Mouse (Mus musculus): ENCODE results near the gene Pepd. TPM values are rescaled to one million over a fixed set of nuclear protein-coding genes. Genes with fewer than 3 reads are reported as not detected.

Gene Pepd
- polyA plus RNA-seq, 1 experiment from 2014 or later = 46.9 TPM

DNA sequence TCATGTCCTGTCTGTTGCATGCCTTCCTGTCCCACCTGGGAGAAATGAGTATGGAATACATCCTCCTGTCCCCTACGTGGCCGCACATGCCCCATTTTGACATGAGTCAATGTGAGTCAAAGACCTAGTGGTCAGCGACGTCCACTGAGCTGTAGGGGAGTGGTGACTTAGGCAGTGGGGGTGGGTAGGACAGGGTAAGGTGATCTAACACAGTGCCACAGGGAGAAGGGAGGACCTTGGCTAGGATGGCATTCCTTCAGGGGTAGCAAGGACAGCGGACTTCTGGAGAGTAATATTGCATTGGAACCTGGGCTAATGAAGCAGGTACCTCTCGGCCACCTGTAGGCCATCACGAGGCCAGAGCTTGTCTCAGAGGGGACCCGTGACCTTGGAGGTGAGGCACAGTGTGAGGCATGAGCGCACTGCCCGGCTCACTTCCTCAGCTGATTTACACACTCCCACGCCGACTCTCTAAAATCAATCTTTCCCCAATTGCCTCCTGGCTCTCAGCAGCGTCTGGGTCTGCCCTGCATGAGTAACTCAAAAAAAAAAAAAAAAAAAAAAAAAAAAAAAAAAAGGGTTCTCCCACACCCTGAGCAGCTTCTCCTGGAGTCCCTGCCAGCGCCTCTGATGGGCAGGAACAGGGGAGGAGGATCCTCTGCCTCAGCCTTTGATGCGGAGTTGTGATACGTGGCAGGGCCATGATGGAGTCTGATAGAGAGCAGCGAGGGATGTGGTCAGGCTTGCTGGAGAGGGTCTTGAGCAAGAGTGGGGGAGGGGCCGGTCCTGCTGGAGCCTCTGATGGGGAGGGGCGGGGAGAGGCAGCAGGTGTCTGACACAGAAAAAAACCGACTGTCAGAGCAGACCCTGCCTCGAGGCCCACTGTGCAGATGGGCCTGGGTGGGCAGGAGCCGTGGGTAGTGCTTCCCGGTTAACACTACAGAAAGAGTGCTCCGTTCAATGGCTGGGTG, 1.8 kb upstream of the Pepd start:
- Histone ChIP-seq H3K9ac (no peak overlapping the region), H3K36me3 (no peaks in the 10 kb centered on the region), H3K4me1 (replicated peaks) (peaks cover 12% of the 10 kb centered on the region), H3K4me2 (no peak overlapping the region), H3K4me3 (no peak overlapping the region), H3K27ac (ENCODE audit: poor library complexity, severe bottlenecking) (no peak overlapping the region), H3K9me3 (replicated peaks) (no peaks in the 10 kb centered on the region), H3K27me3 (replicated peaks) (peaks cover 5% of the 10 kb centered on the region; the same call in 1 of the 2 replicates)
- WGBS = 33% methylated on average over 24 of the region's 24 CpGs
- ATAC-seq (ENCODE audit: insufficient number of reproducible peaks, low FRiP score) = no peak

DNA sequence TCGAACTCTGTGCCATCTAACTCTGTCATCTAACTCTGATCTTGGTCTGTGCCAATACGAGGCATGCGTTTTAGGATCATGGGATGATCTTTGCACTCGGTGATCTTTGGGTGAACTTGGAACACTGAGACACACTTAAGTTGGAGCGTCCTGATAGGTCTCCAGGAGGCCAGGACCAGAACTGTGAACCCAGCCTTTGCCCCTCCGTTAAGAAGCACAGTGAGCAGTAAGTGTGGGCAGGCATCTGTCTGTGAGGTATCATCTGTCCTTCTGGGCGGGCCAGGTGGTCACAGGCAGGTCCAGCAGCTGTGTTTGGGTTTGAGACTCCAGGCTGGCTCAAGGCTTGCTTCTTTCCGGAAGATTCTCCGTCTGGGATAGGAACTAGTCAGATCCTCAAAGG, 1.8 kb downstream of the Pepd start:
- H3K27me3 ChIP-seq (replicated peaks) = peaks cover 5% of the 10 kb centered on the region; the same call in 1 of the 2 replicates
- H3K4me2 ChIP-seq = no peak overlapping the region
- H3K4me3 ChIP-seq = no peak overlapping the region
- H3K36me3 ChIP-seq = no peaks in the 10 kb centered on the region
- H3K9me3 ChIP-seq (replicated peaks) = no peaks in the 10 kb centered on the region
- WGBS = 90% methylated on average over 9 of the region's 9 CpGs
- peaks cover 12% of the 10 kb centered on the region for H3K4me1 ChIP-seq (replicated peaks)
- no peak overlapping the region for H3K27ac ChIP-seq (ENCODE audit: poor library complexity, severe bottlenecking)
- H3K9ac ChIP-seq = no peak overlapping the region
- ATAC-seq (ENCODE audit: insufficient number of reproducible peaks, low FRiP score) = no peak

DNA sequence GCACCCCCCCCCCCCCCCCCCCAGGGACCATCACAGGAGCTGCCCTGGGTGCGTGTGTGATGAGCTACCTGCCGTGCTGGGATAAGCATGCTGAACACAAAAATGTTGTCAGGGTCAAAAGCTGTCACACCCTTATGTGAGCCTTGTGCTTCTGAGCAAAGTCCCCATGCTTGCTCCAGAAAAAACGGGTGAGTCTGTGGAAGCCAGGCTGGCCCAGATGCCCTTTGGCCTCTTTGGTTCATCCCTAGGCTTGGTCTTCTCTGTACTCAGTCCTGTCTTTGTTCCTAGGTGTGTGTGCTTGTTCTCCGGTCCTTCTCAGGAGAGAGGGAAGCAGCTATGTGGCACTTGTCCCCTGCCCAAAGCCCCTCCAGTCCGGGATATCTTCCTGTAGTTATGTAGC, 3.4 kb downstream of the Pepd start:
- Histone ChIP-seq H3K36me3 (no peaks in the 10 kb centered on the region; the same call in 1 of the 2 replicates), H3K27ac (ENCODE audit: poor library complexity, severe bottlenecking) (no peak overlapping the region), H3K4me3 (no peak overlapping the region), H3K9me3 (replicated peaks) (no peaks in the 10 kb centered on the region), H3K9ac (no peak overlapping the region), H3K4me1 (replicated peaks) (peaks cover 12% of the 10 kb centered on the region), H3K4me2 (no peak overlapping the region), H3K27me3 (replicated peaks) (no peaks in the 10 kb centered on the region)
- no peak for ATAC-seq (ENCODE audit: insufficient number of reproducible peaks, low FRiP score)
- 91% methylated on average over 5 of the region's 5 CpGs for WGBS

DNA sequence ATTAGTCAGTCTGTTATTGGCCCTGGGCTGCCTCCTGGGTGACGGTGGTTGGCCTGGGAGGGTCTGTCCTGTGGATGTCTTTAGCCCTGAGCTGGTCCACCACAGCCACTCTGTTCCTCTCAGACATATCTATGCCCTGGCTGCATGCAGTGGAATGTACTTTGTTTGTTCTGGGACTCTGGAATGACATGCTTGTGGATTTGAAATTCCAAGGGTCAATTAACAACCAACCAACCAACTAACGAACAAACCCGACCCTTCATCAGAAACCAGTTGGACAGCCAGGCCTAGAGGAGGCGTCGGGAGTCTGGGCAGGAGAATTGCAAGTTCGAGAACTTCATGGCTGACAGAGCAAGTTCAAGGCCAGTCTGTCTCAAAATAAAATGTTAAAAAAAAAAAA, 5.4 kb downstream of the Pepd start:
- Histone ChIP-seq H3K9ac (no peak overlapping the region), H3K4me3 (no peak overlapping the region), H3K27ac (ENCODE audit: poor library complexity, severe bottlenecking) (no peak overlapping the region), H3K36me3 (peaks cover 9% of the 10 kb centered on the region), H3K27me3 (replicated peaks) (no peaks in the 10 kb centered on the region), H3K9me3 (replicated peaks) (no peaks in the 10 kb centered on the region), H3K4me2 (no peak overlapping the region), H3K4me1 (replicated peaks) (peaks cover 7% of the 10 kb centered on the region)
- ATAC-seq (ENCODE audit: insufficient number of reproducible peaks, low FRiP score) = no peak
- 74% methylated on average over 6 of the region's 6 CpGs for WGBS

DNA sequence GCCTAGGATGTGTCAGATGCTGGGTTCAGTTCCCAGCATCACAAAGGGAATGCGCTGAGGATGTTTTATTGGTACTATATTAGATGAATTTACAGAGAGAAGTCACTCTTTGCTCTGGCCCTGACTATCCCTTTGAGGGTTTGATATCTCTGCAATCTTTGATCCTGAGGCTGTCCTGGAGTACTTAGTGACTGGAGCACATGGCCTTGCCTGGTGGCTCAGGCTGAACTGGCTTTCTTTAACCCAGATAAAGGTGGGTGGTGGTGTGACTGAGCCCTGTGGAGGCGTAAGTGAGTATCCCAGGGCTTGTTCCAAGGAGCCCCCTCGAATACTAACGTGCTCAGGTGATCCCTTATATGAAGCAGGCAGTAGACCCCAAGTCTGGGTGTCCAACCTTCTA, 5.8 kb downstream of the Pepd start:
- Histone ChIP-seq H3K27me3 (replicated peaks) (no peaks in the 10 kb centered on the region), H3K4me1 (replicated peaks) (peaks cover 3% of the 10 kb centered on the region), H3K9ac (no peak overlapping the region), H3K27ac (ENCODE audit: poor library complexity, severe bottlenecking) (no peak overlapping the region), H3K36me3 (peaks cover 9% of the 10 kb centered on the region), H3K4me3 (no peak overlapping the region), H3K4me2 (no peak overlapping the region), H3K9me3 (replicated peaks) (no peaks in the 10 kb centered on the region)
- WGBS = 80% methylated on average over 4 of the region's 4 CpGs
- ATAC-seq (ENCODE audit: insufficient number of reproducible peaks, low FRiP score) = no peak

DNA sequence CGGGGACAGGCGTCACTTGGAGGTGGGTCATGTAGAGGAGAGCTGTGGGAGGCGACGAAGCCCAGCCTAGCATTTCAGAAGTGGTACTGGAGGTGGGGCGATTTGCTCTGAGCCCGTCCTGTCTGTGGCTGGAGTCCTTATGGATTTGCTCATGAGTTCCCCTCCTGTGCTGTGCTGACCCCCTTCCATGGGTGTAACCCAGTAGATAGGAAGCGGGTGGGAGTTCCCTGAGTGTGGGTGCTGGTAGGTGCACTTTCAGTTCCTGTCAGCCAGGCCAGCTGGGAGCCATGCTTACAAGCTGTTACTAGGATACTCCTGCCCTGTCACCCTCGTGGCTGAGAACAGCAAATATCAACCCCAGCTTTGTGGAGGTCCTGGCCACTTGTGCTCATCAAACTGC, 6.2 kb downstream of the Pepd start:
- Histone ChIP-seq H3K4me3 (no peak overlapping the region), H3K36me3 (peaks cover 9% of the 10 kb centered on the region), H3K9ac (no peak overlapping the region), H3K27me3 (replicated peaks) (no peaks in the 10 kb centered on the region), H3K4me1 (replicated peaks) (no peaks in the 10 kb centered on the region; the same call in 1 of the 2 replicates), H3K9me3 (replicated peaks) (no peaks in the 10 kb centered on the region), H3K4me2 (no peak overlapping the region), H3K27ac (ENCODE audit: poor library complexity, severe bottlenecking) (no peak overlapping the region)
- WGBS = 68% methylated on average over 8 of the region's 8 CpGs
- peak; percentile 12; the same call in 1 of the 2 replicates for ATAC-seq (ENCODE audit: insufficient number of reproducible peaks, low FRiP score)

DNA sequence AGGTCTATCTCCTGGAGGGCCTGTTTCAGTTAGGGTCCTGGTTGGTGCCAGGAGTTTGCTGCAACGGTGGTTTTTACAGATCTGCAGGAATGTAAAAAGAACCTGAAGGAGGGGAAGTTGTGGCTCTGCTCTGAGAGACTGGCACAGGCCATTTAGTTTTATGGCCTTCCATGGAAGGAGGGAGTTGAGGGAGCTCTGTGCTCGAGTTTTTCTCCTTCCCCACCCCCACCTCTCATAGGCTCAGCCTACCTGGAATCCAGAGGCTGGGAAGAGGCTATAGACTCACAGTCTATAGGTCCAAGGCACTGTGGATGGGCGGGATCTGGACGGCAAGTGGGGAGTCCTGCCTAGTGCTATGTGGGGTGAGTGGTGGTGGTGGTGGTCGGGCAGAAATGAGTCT, 6.9 kb downstream of the Pepd start:
- WGBS = 76% methylated on average over 5 of the region's 5 CpGs

DNA sequence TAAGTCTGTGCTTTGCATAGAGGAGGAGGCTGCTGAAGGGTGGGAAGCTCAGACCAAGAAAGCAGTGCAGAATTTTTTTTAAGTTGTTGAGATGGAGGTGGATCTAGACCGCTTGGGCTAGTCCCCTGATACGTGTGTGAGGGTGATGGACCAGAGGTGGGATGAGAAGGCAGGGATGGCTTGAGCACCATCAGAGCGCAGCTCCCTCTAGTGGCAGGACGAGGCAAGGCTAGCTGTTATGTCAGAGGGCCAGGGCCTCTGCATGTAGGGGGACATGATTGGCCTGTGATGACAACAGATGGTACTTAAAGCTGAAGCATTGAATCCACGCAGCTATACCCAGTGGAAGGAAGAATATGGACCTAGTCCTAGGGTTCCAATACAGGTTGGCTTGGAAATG, 7.6 kb downstream of the Pepd start:
- 46% methylated on average over 5 of the region's 5 CpGs for whole genome bisulfite sequencing
- Histone ChIP-seq H3K4me1 (replicated peaks) (no peaks in the 10 kb centered on the region; the same call in 1 of the 2 replicates), H3K27me3 (replicated peaks) (no peaks in the 10 kb centered on the region), H3K27ac (ENCODE audit: poor library complexity, severe bottlenecking) (no peak overlapping the region), H3K4me2 (no peak overlapping the region), H3K36me3 (peaks cover 9% of the 10 kb centered on the region), H3K9me3 (replicated peaks) (no peaks in the 10 kb centered on the region), H3K9ac (no peak overlapping the region), H3K4me3 (no peak overlapping the region)
- no peak for ATAC-seq (ENCODE audit: insufficient number of reproducible peaks, low FRiP score)

More for the DNA sequence above, 6.9 kb downstream of the Pepd start:
- H3K36me3 ChIP-seq = peaks cover 9% of the 10 kb centered on the region
- no peaks in the 10 kb centered on the region for H3K9me3 ChIP-seq (replicated peaks)
- H3K27me3 ChIP-seq (replicated peaks) = no peaks in the 10 kb centered on the region
- H3K27ac ChIP-seq (ENCODE audit: poor library complexity, severe bottlenecking) = no peak overlapping the region
- no peak for ATAC-seq (ENCODE audit: insufficient number of reproducible peaks, low FRiP score)
- H3K4me2 ChIP-seq = no peak overlapping the region
- H3K4me1 ChIP-seq (replicated peaks) = no peaks in the 10 kb centered on the region; the same call in 1 of the 2 replicates
- H3K4me3 ChIP-seq = no peak overlapping the region
- no peak overlapping the region for H3K9ac ChIP-seq

DNA sequence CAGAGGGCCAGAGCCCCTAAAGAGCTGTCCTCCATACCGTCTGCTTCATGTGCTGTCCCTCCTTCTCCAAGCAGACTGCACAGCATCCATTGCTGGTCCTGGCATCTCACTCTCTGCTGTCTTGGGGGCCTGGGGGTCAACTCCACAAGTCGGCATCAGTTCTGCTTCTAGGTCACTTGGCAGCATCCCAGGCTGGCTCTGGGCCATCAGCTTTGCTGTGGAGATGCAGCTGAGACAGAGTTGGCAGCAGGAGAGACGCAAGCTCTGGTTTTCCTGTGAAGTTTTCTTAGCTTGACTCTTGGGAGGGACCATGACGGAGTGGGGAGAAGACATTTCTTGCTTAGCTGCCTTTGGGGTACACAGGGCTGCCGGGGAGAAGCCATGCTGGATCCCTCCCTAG, 13.0 kb downstream of the Pepd start:
- H3K27ac ChIP-seq (ENCODE audit: poor library complexity, severe bottlenecking) = no peak overlapping the region
- no peaks in the 10 kb centered on the region for H3K9me3 ChIP-seq (replicated peaks)
- peaks cover 34% of the 10 kb centered on the region for H3K36me3 ChIP-seq
- peaks cover 12% of the 10 kb centered on the region for H3K4me1 ChIP-seq (replicated peaks)
- H3K27me3 ChIP-seq (replicated peaks) = no peaks in the 10 kb centered on the region
- H3K4me3 ChIP-seq = no peak overlapping the region
- no peak for ATAC-seq (ENCODE audit: insufficient number of reproducible peaks, low FRiP score)
- no peak overlapping the region for H3K4me2 ChIP-seq
- 68% methylated on average over 5 of the region's 5 CpGs for WGBS
- H3K9ac ChIP-seq = no peak overlapping the region

DNA sequence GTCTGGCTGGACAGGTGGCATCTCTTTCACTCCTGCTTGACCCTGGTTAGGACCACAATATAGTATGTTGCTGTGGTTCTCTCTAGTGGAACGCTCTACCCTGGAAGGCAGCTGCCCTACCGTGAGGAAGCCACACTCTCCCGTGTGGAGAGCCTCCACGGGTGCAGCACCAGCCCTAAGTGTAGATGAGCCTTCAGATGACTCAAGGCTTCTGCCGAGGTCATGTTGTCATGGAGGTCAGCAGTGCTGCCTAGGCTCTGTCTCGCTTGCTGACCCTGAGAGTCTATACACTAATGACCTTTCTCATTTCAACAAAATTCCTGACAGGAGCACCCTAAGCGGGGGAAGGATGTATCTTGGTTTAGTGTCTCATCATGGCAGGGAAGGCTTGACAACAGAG, 13.8 kb downstream of the Pepd start:
- WGBS = 89% methylated on average over 7 of the region's 7 CpGs
- H3K9me3 ChIP-seq (replicated peaks) = no peaks in the 10 kb centered on the region

DNA sequence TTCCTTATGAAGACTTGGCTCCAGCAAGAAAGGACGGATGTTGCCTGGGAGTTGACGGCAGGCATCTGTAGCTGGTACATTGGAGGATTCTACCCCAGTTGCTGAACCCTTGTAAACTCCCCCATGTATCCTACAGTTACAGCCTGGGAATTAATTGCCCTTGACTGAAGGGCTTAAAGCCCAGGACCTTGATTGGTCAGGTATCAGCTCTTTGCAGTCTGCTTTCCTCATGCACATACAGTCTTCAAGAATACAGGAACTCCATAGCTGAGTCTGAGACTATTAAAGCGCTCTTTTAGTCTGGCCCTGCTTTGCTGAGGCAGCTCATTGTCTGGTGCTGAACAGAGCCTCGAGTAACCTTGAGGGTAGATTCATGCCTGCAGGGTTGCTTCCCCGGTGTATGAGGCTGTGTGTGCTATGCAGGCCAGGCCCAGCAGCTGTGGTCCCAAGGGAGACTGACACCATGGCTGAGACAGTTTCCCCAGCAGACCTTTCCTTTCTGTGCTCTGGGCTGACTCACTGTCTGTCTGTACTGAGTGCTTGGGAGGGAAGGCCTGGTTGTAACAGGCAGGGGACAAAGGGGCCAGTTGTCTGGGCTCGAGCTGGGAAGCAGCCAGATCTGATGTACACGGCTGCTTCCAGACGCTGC, 17.6 kb downstream of the Pepd start:
- ATAC-seq (ENCODE audit: insufficient number of reproducible peaks, low FRiP score) = peak; percentile 61; the same call in 1 of the 2 replicates
- H3K4me1 ChIP-seq (replicated peaks) = peaks cover 34% of the 10 kb centered on the region
- H3K9me3 ChIP-seq (replicated peaks) = no peaks in the 10 kb centered on the region
- H3K4me3 ChIP-seq = no peak overlapping the region
- no peak overlapping the region for H3K9ac ChIP-seq
- no peak overlapping the region for H3K4me2 ChIP-seq
- WGBS = 53% methylated on average over 8 of the region's 8 CpGs
- H3K27me3 ChIP-seq (replicated peaks) = no peaks in the 10 kb centered on the region
- peak overlapping the region; percentile 36; the same call in 1 of the 2 replicates for H3K27ac ChIP-seq (ENCODE audit: poor library complexity, severe bottlenecking)
- peaks cover 30% of the 10 kb centered on the region for H3K36me3 ChIP-seq

More for the DNA sequence above, 13.8 kb downstream of the Pepd start:
- H3K4me3 ChIP-seq = no peak overlapping the region
- H3K27me3 ChIP-seq (replicated peaks) = no peaks in the 10 kb centered on the region
- no peak overlapping the region for H3K9ac ChIP-seq
- no peak overlapping the region for H3K4me2 ChIP-seq
- peaks cover 20% of the 10 kb centered on the region for H3K4me1 ChIP-seq (replicated peaks)
- ATAC-seq (ENCODE audit: insufficient number of reproducible peaks, low FRiP score) = no peak
- no peak overlapping the region for H3K27ac ChIP-seq (ENCODE audit: poor library complexity, severe bottlenecking)
- peaks cover 34% of the 10 kb centered on the region for H3K36me3 ChIP-seq
